Mouse (Mus musculus): ENCODE data around the gene Tmem273. TPM values are rescaled to one million over a fixed set of nuclear protein-coding genes. Genes with fewer than 3 reads are reported as not detected.

Gene Tmem273
- polyA plus RNA-seq, 1 experiment from 2014 or later, result 2.0 TPM

DNA sequence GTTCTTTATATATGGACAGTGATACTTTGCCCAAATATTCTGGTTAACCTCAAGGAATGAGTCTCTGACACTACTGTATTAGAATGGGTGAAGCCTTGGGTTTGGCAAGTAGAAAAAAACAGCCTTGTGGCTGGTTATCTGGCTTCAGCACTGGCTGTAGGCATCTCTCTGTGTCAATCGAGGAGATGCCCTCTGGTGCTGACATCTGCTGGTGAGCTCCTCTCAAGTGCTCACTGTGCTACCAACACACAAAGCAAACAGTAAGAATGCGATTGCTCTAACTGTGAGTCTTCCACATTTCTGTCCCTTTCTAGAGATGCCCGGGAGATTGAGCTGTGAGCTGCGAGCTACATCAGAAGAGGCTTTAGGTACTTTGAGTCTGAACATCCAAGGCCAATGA, 30.8 kb downstream of the Tmem273 start:
- no peaks in the 10 kb centered on the region for H3K9me3 ChIP-seq
- H3K4me1 ChIP-seq (replicated peaks), result no peaks in the 10 kb centered on the region
- no peaks in the 10 kb centered on the region for H3K36me3 ChIP-seq
- H3K27ac ChIP-seq, result no peak overlapping the region
- H3K27me3 ChIP-seq (replicated peaks), result no peaks in the 10 kb centered on the region
- no peak for ATAC-seq
- no peak overlapping the region for H3K9ac ChIP-seq
- no peak overlapping the region for H3K4me2 ChIP-seq (replicated peaks)
- 68% methylated on average over 4 of the region's 4 CpGs for WGBS
- no peak overlapping the region for H3K4me3 ChIP-seq (replicated peaks)

DNA sequence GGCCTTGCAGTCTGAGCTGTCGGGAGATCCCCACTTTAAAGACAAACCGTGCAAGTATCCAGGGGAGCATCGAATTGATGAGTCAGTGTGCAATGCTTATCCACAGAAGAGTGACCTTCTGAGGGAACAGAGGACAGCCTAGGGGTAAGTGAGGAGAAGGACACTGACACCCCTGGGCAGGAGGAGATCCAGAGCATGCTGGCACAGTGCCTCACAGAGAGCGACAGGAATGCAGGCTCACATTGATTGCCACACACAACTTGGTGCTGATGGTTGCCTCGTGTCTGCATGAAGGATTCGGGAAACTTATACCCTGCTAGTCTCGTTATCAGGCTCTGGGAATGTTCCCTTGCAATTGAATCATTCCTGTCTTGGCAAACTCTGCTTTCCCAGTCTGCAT, 31.5 kb downstream of the Tmem273 start:
- Histone ChIP-seq H3K4me1 (replicated peaks) (no peaks in the 10 kb centered on the region), H3K27me3 (replicated peaks) (no peaks in the 10 kb centered on the region), H3K27ac (no peak overlapping the region), H3K4me3 (replicated peaks) (no peak overlapping the region), H3K9me3 (no peaks in the 10 kb centered on the region), H3K9ac (no peak overlapping the region), H3K36me3 (no peaks in the 10 kb centered on the region), H3K4me2 (replicated peaks) (no peak overlapping the region)
- 56% methylated on average over 7 of the region's 7 CpGs for WGBS
- no peak for ATAC-seq

DNA sequence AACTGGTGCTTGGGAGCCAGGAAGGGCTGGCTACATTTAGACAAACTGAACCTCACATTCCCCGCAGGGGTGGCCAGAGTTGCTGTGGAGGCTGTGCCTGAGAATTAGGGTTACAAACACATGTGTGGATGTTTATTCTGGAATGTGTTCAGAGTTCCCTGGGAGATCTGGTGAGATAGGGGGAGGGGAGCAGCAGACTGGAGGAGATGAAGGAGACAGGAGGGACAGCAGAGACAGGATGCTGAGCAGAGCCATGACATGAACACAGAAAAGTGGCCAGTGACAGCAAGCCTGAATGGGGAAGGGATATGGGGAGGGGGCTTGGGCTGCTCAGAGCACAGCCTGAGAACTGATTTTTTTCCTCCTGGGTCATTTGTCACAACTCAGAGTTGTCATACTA, 33.5 kb downstream of the Tmem273 start:
- no peaks in the 10 kb centered on the region for H3K9me3 ChIP-seq
- H3K36me3 ChIP-seq, result no peaks in the 10 kb centered on the region
- no peaks in the 10 kb centered on the region for H3K27me3 ChIP-seq (replicated peaks)
- peaks cover 6% of the 10 kb centered on the region for H3K4me1 ChIP-seq (replicated peaks)
- no peak overlapping the region for H3K9ac ChIP-seq
- no peak overlapping the region for H3K27ac ChIP-seq
- 53% methylated on average over 1 of the region's 1 CpGs for WGBS
- peak; percentile 41 for ATAC-seq
- no peak overlapping the region for H3K4me3 ChIP-seq (replicated peaks)
- H3K4me2 ChIP-seq (replicated peaks), result no peak overlapping the region

DNA sequence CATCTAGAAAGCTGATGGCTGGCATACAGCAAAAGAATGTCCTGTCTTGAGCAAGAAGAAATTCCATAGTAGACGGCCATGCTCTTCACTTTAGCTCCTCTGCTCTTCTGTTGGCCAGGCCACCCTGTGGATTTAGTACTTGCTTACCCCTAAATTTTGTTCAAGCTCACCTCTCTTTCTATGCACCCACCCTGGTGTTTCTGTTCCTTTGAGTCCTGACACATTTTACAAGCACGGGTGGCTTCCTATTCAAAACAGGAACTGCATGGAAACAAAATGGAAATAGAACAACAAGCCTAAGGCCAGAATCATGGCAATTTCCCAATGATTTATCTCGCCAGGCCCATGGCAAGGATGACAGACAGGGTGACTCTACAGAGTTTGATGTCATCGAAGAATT, 37.0 kb downstream of the Tmem273 start:
- Histone ChIP-seq H3K9ac (no peak overlapping the region), H3K4me1 (replicated peaks) (peaks cover 30% of the 10 kb centered on the region), H3K36me3 (no peaks in the 10 kb centered on the region), H3K4me3 (replicated peaks) (no peak overlapping the region), H3K27ac (no peak overlapping the region), H3K27me3 (replicated peaks) (no peaks in the 10 kb centered on the region), H3K4me2 (replicated peaks) (no peak overlapping the region), H3K9me3 (no peaks in the 10 kb centered on the region)
- no peak for ATAC-seq
- 88% methylated on average over 4 of the region's 4 CpGs for WGBS

DNA sequence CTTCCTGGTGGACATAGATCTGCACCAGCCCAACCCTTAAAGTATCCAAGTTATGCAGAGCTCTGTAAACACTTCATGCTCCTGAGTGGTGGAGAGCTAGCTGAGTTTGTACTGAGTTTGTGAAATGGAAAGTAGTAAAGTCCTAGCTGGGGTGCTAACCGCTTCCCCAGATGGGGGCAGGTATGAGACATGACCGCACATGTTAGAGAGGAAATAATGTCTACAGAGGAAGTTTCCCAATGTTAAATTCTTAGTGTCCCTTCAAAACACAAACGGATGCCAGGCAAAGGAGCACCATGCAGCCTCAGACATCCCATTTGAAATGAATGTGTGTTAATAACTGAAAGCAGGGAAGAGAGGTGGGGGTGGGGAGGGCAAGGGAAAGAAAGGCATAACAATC, 38.1 kb downstream of the Tmem273 start:
- no peak overlapping the region for H3K4me3 ChIP-seq (replicated peaks)
- H3K27ac ChIP-seq, result no peak overlapping the region
- H3K36me3 ChIP-seq, result no peaks in the 10 kb centered on the region
- no peak overlapping the region for H3K9ac ChIP-seq
- H3K4me1 ChIP-seq (replicated peaks), result peaks cover 40% of the 10 kb centered on the region
- WGBS, result 49% methylated on average over 3 of the region's 3 CpGs
- no peaks in the 10 kb centered on the region for H3K9me3 ChIP-seq
- no peak overlapping the region for H3K4me2 ChIP-seq (replicated peaks)
- H3K27me3 ChIP-seq (replicated peaks), result no peaks in the 10 kb centered on the region
- no peak for ATAC-seq

DNA sequence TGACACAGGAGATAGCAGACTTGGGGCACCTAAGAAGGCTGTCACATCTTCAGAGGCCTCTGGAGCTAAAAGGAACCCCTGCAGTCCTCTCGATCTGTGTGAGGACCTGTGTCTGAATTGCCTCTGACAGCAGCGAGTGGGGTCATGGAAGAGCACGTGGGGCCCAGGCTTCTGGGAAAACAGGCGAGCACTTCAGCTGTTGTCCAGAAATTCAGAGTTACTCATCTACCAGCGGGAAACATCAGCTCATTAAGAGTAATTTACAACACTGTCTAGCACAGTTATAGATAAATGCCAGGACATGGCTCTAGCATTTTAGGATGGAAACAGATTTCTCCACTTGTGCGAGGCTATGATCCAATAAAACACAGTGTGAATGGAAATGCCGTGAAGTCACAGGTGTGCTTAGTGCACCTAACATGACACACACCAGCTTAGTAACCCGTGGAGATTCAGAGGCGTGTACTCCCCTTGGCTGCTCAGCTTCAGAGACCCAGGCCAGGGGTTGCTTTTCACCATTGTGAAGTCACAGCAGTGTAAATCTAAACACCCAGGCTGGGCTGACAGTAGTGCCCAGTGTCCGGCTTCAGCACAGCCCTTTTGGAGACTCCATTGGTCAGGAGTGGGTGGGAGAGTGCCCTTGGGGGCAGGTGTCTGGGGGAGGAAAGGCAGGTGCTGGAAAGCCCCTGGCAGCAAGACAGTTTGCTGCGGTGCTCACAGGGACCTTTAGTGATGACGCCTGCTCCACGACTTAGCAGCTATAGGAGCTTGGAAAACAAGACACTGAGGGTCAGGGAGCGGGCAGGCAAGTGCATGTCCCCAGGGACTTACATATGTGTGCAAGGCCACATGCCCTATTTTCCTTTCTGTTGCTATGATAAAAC, 38.7 kb downstream of the Tmem273 start:
- no peak for ATAC-seq
- H3K4me3 ChIP-seq (replicated peaks), result no peak overlapping the region
- no peaks in the 10 kb centered on the region for H3K9me3 ChIP-seq
- H3K9ac ChIP-seq, result no peak overlapping the region
- WGBS, result 34% methylated on average over 14 of the region's 14 CpGs
- H3K27ac ChIP-seq, result 0 out of 2 replicates have a peak overlapping the region, but pooled peaks have one; percentile 38
- peaks cover 40% of the 10 kb centered on the region for H3K4me1 ChIP-seq (replicated peaks)
- no peaks in the 10 kb centered on the region for H3K36me3 ChIP-seq
- H3K4me2 ChIP-seq (replicated peaks), result no peak overlapping the region
- H3K27me3 ChIP-seq (replicated peaks), result no peaks in the 10 kb centered on the region

DNA sequence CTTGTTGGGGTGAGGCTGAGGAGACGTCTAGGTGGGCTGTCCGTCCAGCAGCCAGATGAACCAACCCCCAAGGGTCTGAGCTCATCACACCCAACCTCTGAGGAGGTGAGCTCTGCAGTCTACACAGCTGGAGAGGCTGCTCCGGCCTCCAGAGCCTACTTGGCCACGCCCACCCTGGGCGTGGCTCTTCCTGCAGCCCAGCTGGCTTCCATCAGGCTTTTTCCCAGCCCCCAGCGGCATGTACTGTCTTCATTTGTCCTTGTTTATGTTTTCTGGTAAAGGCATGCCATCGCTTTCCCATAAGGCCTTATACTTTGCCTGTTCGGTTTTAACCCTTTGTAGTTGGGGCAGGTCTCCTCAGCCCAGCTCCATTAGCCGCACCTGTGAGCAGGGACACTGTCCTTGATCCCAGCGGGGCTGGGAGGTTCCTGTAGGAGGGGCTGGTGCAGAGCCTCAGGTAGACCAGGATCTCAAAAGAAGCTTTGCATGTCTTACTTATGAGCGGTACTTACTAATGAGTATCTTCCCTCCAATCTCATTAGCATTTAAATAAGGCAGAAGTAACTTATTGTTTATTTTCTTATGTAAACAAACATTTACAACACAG, 39.8 kb downstream of the Tmem273 start:
- H3K36me3 ChIP-seq, result no peaks in the 10 kb centered on the region
- H3K27ac ChIP-seq, result 0 out of 2 replicates have a peak overlapping the region, but pooled peaks have one; percentile 24
- H3K9me3 ChIP-seq, result no peaks in the 10 kb centered on the region
- WGBS, result 5% methylated on average over 11 of the region's 11 CpGs
- no peak overlapping the region for H3K9ac ChIP-seq
- peak overlapping the region; percentile 33 for H3K4me2 ChIP-seq (replicated peaks)
- ATAC-seq, result peak; percentile 91
- no peak overlapping the region for H3K4me3 ChIP-seq (replicated peaks)
- peaks cover 40% of the 10 kb centered on the region for H3K4me1 ChIP-seq (replicated peaks)
- H3K27me3 ChIP-seq (replicated peaks), result no peaks in the 10 kb centered on the region

DNA sequence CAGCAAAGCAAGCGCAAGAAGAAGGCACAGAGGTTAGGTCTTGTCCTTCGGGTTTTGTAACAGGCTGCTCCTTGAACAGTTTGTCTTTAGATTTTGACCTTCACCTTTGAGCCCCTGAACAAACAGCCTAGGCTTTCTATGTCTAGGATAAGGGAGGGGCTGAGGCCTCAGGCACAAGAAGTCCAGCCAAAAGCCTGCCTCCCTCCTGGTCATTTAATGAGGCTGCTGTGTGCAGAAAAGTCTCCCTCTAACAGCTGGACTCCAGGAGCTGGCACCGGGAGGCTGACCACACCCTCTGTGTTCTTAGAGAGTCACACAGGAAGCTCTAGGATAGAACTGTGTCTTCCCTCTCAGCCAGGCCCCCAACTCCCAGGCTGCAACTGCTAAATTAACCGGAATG, 41.4 kb downstream of the Tmem273 start:
- H3K9me3 ChIP-seq, result no peaks in the 10 kb centered on the region
- H3K9ac ChIP-seq, result no peak overlapping the region
- peaks cover 40% of the 10 kb centered on the region for H3K4me1 ChIP-seq (replicated peaks)
- no peaks in the 10 kb centered on the region for H3K36me3 ChIP-seq
- H3K27ac ChIP-seq, result peak overlapping the region; percentile 67
- no peak for ATAC-seq
- H3K27me3 ChIP-seq (replicated peaks), result no peaks in the 10 kb centered on the region
- H3K4me2 ChIP-seq (replicated peaks), result no peak overlapping the region
- no peak overlapping the region for H3K4me3 ChIP-seq (replicated peaks)
- 44% methylated on average over 4 of the region's 4 CpGs for WGBS

DNA sequence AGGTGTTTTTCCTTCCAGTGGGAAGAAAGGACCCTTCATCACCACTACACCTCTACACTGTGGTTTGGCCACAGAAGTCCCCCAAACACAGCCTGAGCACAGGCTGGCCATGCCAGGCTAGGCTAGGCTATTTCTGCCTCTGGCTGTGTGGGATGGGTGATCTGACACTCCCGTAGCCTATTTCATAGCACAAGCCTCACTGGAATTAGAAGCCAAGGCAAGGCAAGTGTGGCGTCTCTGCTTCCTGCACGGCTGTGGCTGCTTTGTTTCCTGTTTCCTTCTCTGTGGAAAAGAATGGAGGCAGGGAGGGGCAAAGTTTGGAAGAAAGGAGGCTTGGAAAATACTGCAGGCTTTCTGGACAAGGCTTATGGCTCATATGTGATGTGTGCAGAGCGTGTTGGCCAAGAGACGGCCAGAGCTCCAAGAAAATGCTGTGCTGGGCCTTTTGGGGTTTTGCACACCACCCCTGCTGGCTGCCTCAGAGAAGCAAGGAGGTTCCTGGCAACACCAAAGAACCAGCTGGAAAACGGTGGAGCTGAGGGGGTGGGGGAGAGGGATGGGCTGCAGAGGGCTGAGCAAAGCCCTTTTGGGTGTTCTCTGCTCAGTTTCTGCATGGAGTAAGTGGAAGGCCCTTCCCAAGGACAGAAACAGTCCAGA, 42.4 kb downstream of the Tmem273 start:
- H3K4me1 ChIP-seq (replicated peaks), result peaks cover 40% of the 10 kb centered on the region
- peak; percentile 24; the same call in 1 of the 2 replicates for ATAC-seq
- H3K4me2 ChIP-seq (replicated peaks), result no peak overlapping the region
- H3K27ac ChIP-seq, result peak overlapping the region; percentile 67
- H3K36me3 ChIP-seq, result no peaks in the 10 kb centered on the region
- H3K27me3 ChIP-seq (replicated peaks), result no peaks in the 10 kb centered on the region
- H3K9me3 ChIP-seq, result no peaks in the 10 kb centered on the region
- WGBS, result 37% methylated on average over 6 of the region's 6 CpGs
- no peak overlapping the region for H3K4me3 ChIP-seq (replicated peaks)
- no peak overlapping the region for H3K9ac ChIP-seq

DNA sequence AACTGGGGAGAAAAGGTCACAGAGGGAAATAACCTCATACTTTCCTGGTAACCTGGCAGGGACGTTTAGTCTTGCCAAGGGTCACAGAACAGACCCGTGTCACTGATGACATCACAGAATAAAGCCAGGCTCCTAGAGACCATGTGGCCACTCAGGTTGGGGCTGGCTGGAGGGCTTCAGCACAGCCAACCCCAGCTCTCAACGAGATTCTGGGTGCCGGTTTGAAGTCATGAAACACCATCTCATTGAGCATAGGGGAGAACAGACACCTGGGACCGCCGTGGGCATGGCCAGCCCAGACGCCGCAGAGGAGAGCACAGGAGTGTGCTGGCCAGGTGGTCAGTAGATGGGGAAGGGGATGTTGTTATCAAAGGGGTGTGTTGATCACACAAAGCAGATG, 48.1 kb downstream of the Tmem273 start, which contains the start of gene Fam170b:
Fam170b (plus strand) TSS at position 116 of the 400 bp plus-strand sequence.
- Histone ChIP-seq H3K27ac (no peak within 1 kb of the TSS), H3K4me1 (replicated peaks) (no peaks in the 10 kb centered on the region), H3K4me3 (replicated peaks) (no peak within 1 kb of the TSS), H3K9me3 (no peaks in the 10 kb centered on the region), H3K27me3 (replicated peaks) (no peaks in the 10 kb centered on the region), H3K9ac (no peak within 1 kb of the TSS), H3K36me3 (no peaks in the 10 kb centered on the region), H3K4me2 (replicated peaks) (no peak within 1 kb of the TSS)
- ATAC-seq, result no peak
- 66% methylated on average over 8 of the region's 8 CpGs for WGBS

DNA sequence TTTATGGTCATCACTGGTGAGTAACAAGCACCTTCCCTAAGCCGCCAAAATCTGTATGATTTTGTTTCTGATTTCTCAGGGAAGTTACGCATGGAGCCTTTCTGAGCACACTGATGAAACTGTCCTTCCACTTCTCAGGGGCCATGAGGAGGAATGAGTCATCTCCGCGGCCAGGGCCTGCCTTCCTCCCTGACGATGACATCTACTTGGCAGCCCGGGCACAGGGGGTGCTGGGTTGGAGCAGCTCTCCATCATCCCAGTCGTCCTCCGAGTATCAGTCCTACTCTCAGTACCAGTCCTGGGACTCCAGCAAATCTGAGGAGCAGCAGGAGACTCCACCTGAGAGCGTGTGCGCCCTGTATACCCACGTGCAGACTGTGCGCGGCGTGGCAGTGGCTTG, 49.4 kb downstream of the Tmem273 start:
- Histone ChIP-seq H3K27me3 (replicated peaks) (no peaks in the 10 kb centered on the region), H3K27ac (no peak overlapping the region), H3K4me2 (replicated peaks) (no peak overlapping the region), H3K9ac (no peak overlapping the region), H3K4me1 (replicated peaks) (no peaks in the 10 kb centered on the region), H3K36me3 (no peaks in the 10 kb centered on the region), H3K9me3 (no peaks in the 10 kb centered on the region), H3K4me3 (replicated peaks) (no peak overlapping the region)
- no peak for ATAC-seq
- WGBS, result 80% methylated on average over 14 of the region's 14 CpGs

DNA sequence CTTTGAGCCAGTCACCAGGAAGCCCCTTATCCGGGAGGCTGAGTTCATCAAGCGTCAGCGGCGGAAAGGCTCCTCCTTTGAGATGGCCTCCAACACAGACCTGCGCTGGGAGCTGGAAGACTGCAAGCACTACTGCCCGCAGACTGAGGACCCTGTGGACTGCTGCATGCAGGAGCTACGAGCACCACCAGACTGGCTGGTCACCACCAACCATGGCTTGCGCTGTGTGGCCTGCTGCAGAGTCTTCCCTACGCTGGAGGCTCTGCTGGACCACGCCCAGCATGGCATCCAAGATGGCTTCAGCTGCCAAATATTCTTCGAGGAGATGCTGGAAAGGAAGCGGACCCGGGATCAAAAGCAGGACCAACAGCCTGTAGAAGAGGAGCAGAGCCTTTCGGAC, 49.8 kb downstream of the Tmem273 start:
- Histone ChIP-seq H3K27ac (no peak overlapping the region), H3K36me3 (no peaks in the 10 kb centered on the region), H3K9me3 (no peaks in the 10 kb centered on the region), H3K4me1 (replicated peaks) (no peaks in the 10 kb centered on the region), H3K9ac (no peak overlapping the region), H3K4me2 (replicated peaks) (no peak overlapping the region), H3K27me3 (replicated peaks) (no peaks in the 10 kb centered on the region), H3K4me3 (replicated peaks) (no peak overlapping the region)
- 87% methylated on average over 14 of the region's 14 CpGs for WGBS
- ATAC-seq, result no peak
